Mouse (Mus musculus) heart, adult 2 months (tissue): ENCODE measurements around the gene Hoxb9.

Source experiments
- CTCF ChIP-seq: fragments of 200-600 bp; IDR thresholded peaks from 2 replicates; pipeline ENCODE4 v1.8.1; 2022; ENCODE audit warnings: antibody characterized with exemption, mild to moderate bottlenecking, moderate library complexity
- POLR2A ChIP-seq: fragments of 200-500 bp; IDR thresholded peaks from 2 replicates; pipeline ENCODE4 v1.6.1; 2011; ENCODE audit warnings: mild to moderate bottlenecking, low read depth, low read length, control low read depth; ENCODE audit not compliant: insufficient read depth

- TF ChIP-seq CTCF = no peak
- TF ChIP-seq POLR2A = no peak
Observed at GRCm38 (mm10) chr11:96325747-96326212, 54.5 kb downstream of the Hoxb9 start.
